Mouse (Mus musculus): Measurements from ENCODE around the gene Trim69. TPM values are rescaled to one million over a fixed set of nuclear protein-coding genes. Genes with fewer than 3 reads are reported as not detected.

The Trim69 gene
- polyA plus RNA-seq, 1 experiment: 0.12 TPM

DNA sequence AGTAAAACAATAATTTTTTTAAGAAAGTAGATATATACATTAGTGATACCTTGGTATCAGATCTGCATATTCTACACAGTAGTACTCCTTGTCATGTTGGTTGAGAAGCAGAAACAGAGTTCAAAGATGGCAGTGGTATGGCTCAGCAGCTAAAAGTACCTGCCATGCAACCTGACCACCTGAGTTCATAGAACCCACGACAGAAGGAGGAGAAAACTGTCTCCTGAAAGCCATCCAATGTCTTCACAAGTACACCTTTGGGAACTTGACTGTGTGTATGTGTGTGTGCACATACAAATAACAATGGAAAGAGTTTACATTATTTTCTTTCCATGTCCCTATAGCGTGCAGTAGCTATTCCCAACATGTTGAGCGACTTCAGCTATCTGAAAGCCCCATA is 10.8 kb upstream of the Trim69 start:
- Histone ChIP-seq H3K27ac (ENCODE audit: control insufficient read depth, insufficient read depth, low read length) (no peak overlapping the region), H3K4me1 (replicated peaks; ENCODE audit: control insufficient read depth, insufficient read depth, low read length) (peaks cover 13% of the 10 kb centered on the region), H3K36me3 (ENCODE audit: control insufficient read depth, insufficient read depth, low read length) (peaks cover 29% of the 10 kb centered on the region), H3K27me3 (ENCODE audit: control insufficient read depth, insufficient read depth, low read length) (no peaks in the 10 kb centered on the region), H3K4me3 (ENCODE audit: control insufficient read depth, insufficient read depth, low read length) (no peak overlapping the region)
- TF ChIP-seq POLR2A (IDR thresholded peaks at IDR 0.05; ENCODE audit: control insufficient read depth, extremely low read depth, insufficient read depth, low read length, poor library complexity) (no peak), CTCF (IDR thresholded peaks at IDR 0.05; ENCODE audit: borderline replicate concordance, control insufficient read depth, extremely low read depth, insufficient read depth, low read length, poor library complexity) (no peak)
- DNase-seq: no peak
- 19% methylated on average over 3 of the region's 3 CpGs for WGBS

GRCm38 (mm10) chr2:122151221-122151620 is 9.3 kb upstream of the Trim69 start:
- H3K4me3 ChIP-seq (ENCODE audit: control insufficient read depth, insufficient read depth, low read length): no peak overlapping the region
- WGBS: 88% methylated on average over 1 of the region's 1 CpGs
- peaks cover 33% of the 10 kb centered on the region for H3K36me3 ChIP-seq (ENCODE audit: control insufficient read depth, insufficient read depth, low read length)
- TF ChIP-seq CTCF (IDR thresholded peaks at IDR 0.05; ENCODE audit: borderline replicate concordance, control insufficient read depth, extremely low read depth, insufficient read depth, low read length, poor library complexity): no peak
- no peak for TF ChIP-seq POLR2A (IDR thresholded peaks at IDR 0.05; ENCODE audit: control insufficient read depth, extremely low read depth, insufficient read depth, low read length, poor library complexity)
- peaks cover 21% of the 10 kb centered on the region for H3K4me1 ChIP-seq (replicated peaks; ENCODE audit: control insufficient read depth, insufficient read depth, low read length)
- H3K27ac ChIP-seq (ENCODE audit: control insufficient read depth, insufficient read depth, low read length): no peak overlapping the region
- DNase-seq: no peak
- no peaks in the 10 kb centered on the region for H3K27me3 ChIP-seq (ENCODE audit: control insufficient read depth, insufficient read depth, low read length)

- no peak for DNase-seq
- H3K36me3 ChIP-seq (ENCODE audit: control insufficient read depth, insufficient read depth, low read length): peaks cover 33% of the 10 kb centered on the region
- no peak overlapping the region for H3K27ac ChIP-seq (ENCODE audit: control insufficient read depth, insufficient read depth, low read length)
- peaks cover 21% of the 10 kb centered on the region for H3K4me1 ChIP-seq (replicated peaks; ENCODE audit: control insufficient read depth, insufficient read depth, low read length)
- H3K4me3 ChIP-seq (ENCODE audit: control insufficient read depth, insufficient read depth, low read length): no peak overlapping the region
- no peaks in the 10 kb centered on the region for H3K27me3 ChIP-seq (ENCODE audit: control insufficient read depth, insufficient read depth, low read length)
- WGBS: 80% methylated on average over 3 of the region's 3 CpGs
- TF ChIP-seq CTCF (IDR thresholded peaks at IDR 0.05; ENCODE audit: borderline replicate concordance, control insufficient read depth, extremely low read depth, insufficient read depth, low read length, poor library complexity) (no peak), POLR2A (IDR thresholded peaks at IDR 0.05; ENCODE audit: control insufficient read depth, extremely low read depth, insufficient read depth, low read length, poor library complexity) (no peak)
These were observed 7.7 kb upstream of the Trim69 start for GRCm38 (mm10) chr2:122152850-122153249.

- DNase-seq: no peak
- WGBS: 77% methylated on average over 7 of the region's 7 CpGs
- H3K4me1 ChIP-seq (replicated peaks; ENCODE audit: control insufficient read depth, insufficient read depth, low read length): peaks cover 24% of the 10 kb centered on the region
- no peak for TF ChIP-seq POLR2A (IDR thresholded peaks at IDR 0.05; ENCODE audit: control insufficient read depth, extremely low read depth, insufficient read depth, low read length, poor library complexity)
- TF ChIP-seq CTCF (IDR thresholded peaks at IDR 0.05; ENCODE audit: borderline replicate concordance, control insufficient read depth, extremely low read depth, insufficient read depth, low read length, poor library complexity): no peak
- H3K36me3 ChIP-seq (ENCODE audit: control insufficient read depth, insufficient read depth, low read length): peaks cover 33% of the 10 kb centered on the region
- H3K4me3 ChIP-seq (ENCODE audit: control insufficient read depth, insufficient read depth, low read length): no peak overlapping the region
- H3K27ac ChIP-seq (ENCODE audit: control insufficient read depth, insufficient read depth, low read length): no peak overlapping the region
- H3K27me3 ChIP-seq (ENCODE audit: control insufficient read depth, insufficient read depth, low read length): no peaks in the 10 kb centered on the region
These were observed 6.7 kb upstream of the Trim69 start for GRCm38 (mm10) chr2:122153681-122154365.

- peaks cover 33% of the 10 kb centered on the region for H3K36me3 ChIP-seq (ENCODE audit: control insufficient read depth, insufficient read depth, low read length)
- WGBS: 96% methylated on average over 2 of the region's 2 CpGs
- no peaks in the 10 kb centered on the region for H3K27me3 ChIP-seq (ENCODE audit: control insufficient read depth, insufficient read depth, low read length)
- DNase-seq: no peak
- no peak overlapping the region for H3K27ac ChIP-seq (ENCODE audit: control insufficient read depth, insufficient read depth, low read length)
- no peak overlapping the region for H3K4me3 ChIP-seq (ENCODE audit: control insufficient read depth, insufficient read depth, low read length)
- TF ChIP-seq POLR2A (IDR thresholded peaks at IDR 0.05; ENCODE audit: control insufficient read depth, extremely low read depth, insufficient read depth, low read length, poor library complexity) (no peak), CTCF (IDR thresholded peaks at IDR 0.05; ENCODE audit: borderline replicate concordance, control insufficient read depth, extremely low read depth, insufficient read depth, low read length, poor library complexity) (no peak)
- peaks cover 26% of the 10 kb centered on the region for H3K4me1 ChIP-seq (replicated peaks; ENCODE audit: control insufficient read depth, insufficient read depth, low read length)
These were observed 6.0 kb upstream of the Trim69 start for GRCm38 (mm10) chr2:122154479-122154878.

GRCm38 (mm10) chr2:122155292-122155691 is 5.2 kb upstream of the Trim69 start:
- no peak for DNase-seq
- Histone ChIP-seq H3K36me3 (ENCODE audit: control insufficient read depth, insufficient read depth, low read length) (peaks cover 33% of the 10 kb centered on the region), H3K27ac (ENCODE audit: control insufficient read depth, insufficient read depth, low read length) (no peak overlapping the region), H3K4me1 (replicated peaks; ENCODE audit: control insufficient read depth, insufficient read depth, low read length) (peaks cover 27% of the 10 kb centered on the region), H3K4me3 (ENCODE audit: control insufficient read depth, insufficient read depth, low read length) (no peak overlapping the region), H3K27me3 (ENCODE audit: control insufficient read depth, insufficient read depth, low read length) (no peaks in the 10 kb centered on the region)
- TF ChIP-seq POLR2A (IDR thresholded peaks at IDR 0.05; ENCODE audit: control insufficient read depth, extremely low read depth, insufficient read depth, low read length, poor library complexity) (no peak), CTCF (IDR thresholded peaks at IDR 0.05; ENCODE audit: borderline replicate concordance, control insufficient read depth, extremely low read depth, insufficient read depth, low read length, poor library complexity) (no peak)
- WGBS: 76% methylated on average over 2 of the region's 2 CpGs

Data from thymus, adult 2 months (tissue).